Mouse (Mus musculus) forebrain, embryonic 13.5 days (tissue): ENCODE results near the gene Tpcn1. TPM values are rescaled to one million over a fixed set of nuclear protein-coding genes. Genes with fewer than 3 reads are reported as not detected.

Experiments used
- ATAC-seq: fragments of 200-750 bp; cut with Nextera tagmentation; 2 replicates; pipeline ENCODE4 v1.8.0; 2017
- H3K27ac ChIP-seq: fragments of 300-500 bp; sonication (generic); 2 replicates; pipeline ENCODE4 v1.5.1; 2015; ENCODE audit warnings: inconsistent platforms, mild to moderate bottlenecking, moderate library complexity
- H3K27me3 ChIP-seq: fragments of 300-500 bp; sonication (generic); 2 replicates; pipeline ENCODE4 v1.6.1; 2015; ENCODE audit warnings: mild to moderate bottlenecking, inconsistent platforms
- H3K36me3 ChIP-seq: fragments of 300-500 bp; sonication (generic); 2 replicates; pipeline ENCODE4 v1.6.1; 2015; ENCODE audit warnings: mild to moderate bottlenecking, inconsistent platforms; ENCODE audit not compliant: poor library complexity, severe bottlenecking
- H3K4me1 ChIP-seq: fragments of 300-500 bp; sonication (generic); 2 replicates; pipeline ENCODE4 v1.6.1; 2015; ENCODE audit warnings: inconsistent platforms
- H3K4me2 ChIP-seq: fragments of 300-500 bp; sonication (generic); 2 replicates; pipeline ENCODE4 v1.6.1; 2015; ENCODE audit warnings: inconsistent platforms, mild to moderate bottlenecking, moderate library complexity
- H3K4me3 ChIP-seq: fragments of 300-500 bp; sonication (generic); 2 replicates; pipeline ENCODE4 v1.5.1; 2015; ENCODE audit warnings: mild to moderate bottlenecking, inconsistent platforms
- H3K9ac ChIP-seq: fragments of 300-500 bp; sonication (generic); 2 replicates; pipeline ENCODE4 v1.6.1; 2015; ENCODE audit warnings: mild to moderate bottlenecking, inconsistent platforms
- H3K9me3 ChIP-seq: fragments of 300-500 bp; sonication (generic); replicated peaks from 2 replicates; pipeline ENCODE4 v1.6.1; 2016; ENCODE audit warnings: inconsistent platforms
- WGBS: fragments of 180-500 bp; shearing (Covaris S2); methylation state at CpG from one replicate; pipeline ENCODE4 v1.1.7; 2015; 5-methylcytosine and 5-hydroxymethylcytosine counted together
- polyA plus RNA-seq: library from polyadenylated mRNA; unstranded; fragments of >200 nt; fragmentation: Nextera tagmentation; extraction: Ambion mirVana; gene quantifications from 2 replicates; pipeline ENCODE4 v1.2.1, GENCODE M21; 2015

Gene Tpcn1
- polyA plus RNA-seq, 1 experiment from 2014 or later: 15.8 TPM

DNA sequence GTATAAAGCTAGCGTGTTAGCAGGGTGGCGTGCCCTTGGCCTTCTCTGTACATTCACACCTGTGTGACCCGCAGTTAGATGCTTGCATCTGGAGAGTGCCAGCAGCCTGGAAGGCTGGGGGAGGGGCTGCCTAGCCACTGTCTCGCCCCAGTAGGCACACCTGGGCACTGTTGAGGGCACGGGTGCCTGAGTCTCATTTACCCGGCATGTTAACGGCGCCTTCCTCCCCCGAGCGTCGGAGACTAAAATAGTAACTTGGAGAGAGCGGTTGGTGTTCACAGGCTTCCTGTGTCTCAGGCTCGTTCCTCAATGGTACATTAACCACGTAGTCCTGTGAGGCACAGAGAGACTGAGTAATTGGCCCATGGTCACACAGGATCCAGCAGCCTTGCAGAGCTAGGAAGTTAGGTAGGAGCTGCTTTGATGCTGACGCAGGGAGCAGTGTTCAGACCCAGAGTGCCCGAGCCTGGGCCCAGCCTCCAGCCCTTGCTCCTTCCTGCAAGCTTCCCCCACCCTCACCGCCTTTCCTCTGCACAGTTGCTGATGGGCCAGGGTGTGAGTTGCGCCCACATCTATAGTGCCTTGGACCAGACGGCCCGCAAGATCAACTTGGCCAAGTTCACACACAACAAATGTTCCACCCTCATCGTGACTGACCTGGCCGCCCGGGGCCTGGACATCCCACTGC, 32.7 kb upstream of the Tpcn1 start:
- no peak overlapping the region for H3K4me2 ChIP-seq
- no peaks in the 10 kb centered on the region for H3K27me3 ChIP-seq
- no peak overlapping the region for H3K9ac ChIP-seq
- peaks cover 99% of the 10 kb centered on the region for H3K36me3 ChIP-seq
- H3K27ac ChIP-seq: no peak overlapping the region
- no peaks in the 10 kb centered on the region for H3K4me1 ChIP-seq
- no peak overlapping the region for H3K4me3 ChIP-seq
- 95% methylated on average over 23 of the region's 23 CpGs for WGBS
- no peaks in the 10 kb centered on the region for H3K9me3 ChIP-seq
- 0 out of 2 replicates have a peak, but pooled peaks have one; percentile 20 for ATAC-seq

DNA sequence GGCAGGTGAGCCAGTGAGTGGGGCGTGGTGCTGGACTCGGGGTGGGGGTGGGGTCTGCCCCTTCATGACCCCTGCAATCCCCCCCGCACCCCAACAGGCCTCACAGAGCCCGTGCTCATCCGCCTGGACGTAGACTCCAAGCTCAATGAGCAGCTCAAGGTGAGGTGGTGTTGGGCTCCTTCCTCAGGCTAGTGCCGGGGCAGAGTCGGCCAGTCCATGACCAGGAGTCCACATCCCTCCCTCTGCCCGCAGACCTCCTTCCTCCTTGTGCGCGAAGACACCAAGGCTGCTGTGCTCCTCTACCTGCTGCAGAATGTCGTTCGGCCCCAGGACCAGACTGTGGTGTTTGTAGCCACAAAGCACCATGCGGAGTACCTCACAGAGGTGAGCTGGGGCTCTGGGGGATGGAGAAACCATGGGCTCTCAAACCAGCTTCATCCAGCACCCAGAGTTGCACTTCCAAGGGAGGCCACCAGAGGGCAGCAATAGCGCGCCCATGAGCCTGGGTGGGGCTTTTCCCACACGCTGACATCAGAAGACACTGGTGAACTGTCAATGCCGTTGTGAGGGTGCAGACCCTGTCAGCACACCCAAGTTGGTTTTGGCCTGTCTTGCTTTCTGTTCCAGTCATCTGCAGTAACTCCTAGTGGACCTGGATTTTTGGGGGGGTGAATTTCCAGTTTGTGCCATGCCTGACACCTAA, 32.1 kb upstream of the Tpcn1 start:
- ATAC-seq: peak; percentile 41; the same call in 1 of the 2 replicates
- H3K9ac ChIP-seq: no peak overlapping the region
- H3K4me1 ChIP-seq: no peaks in the 10 kb centered on the region
- WGBS: 70% methylated on average over 18 of the region's 18 CpGs
- no peaks in the 10 kb centered on the region for H3K27me3 ChIP-seq
- H3K9me3 ChIP-seq: no peaks in the 10 kb centered on the region
- H3K27ac ChIP-seq: no peak overlapping the region
- H3K4me3 ChIP-seq: no peak overlapping the region
- peaks cover 99% of the 10 kb centered on the region for H3K36me3 ChIP-seq
- no peak overlapping the region for H3K4me2 ChIP-seq

DNA sequence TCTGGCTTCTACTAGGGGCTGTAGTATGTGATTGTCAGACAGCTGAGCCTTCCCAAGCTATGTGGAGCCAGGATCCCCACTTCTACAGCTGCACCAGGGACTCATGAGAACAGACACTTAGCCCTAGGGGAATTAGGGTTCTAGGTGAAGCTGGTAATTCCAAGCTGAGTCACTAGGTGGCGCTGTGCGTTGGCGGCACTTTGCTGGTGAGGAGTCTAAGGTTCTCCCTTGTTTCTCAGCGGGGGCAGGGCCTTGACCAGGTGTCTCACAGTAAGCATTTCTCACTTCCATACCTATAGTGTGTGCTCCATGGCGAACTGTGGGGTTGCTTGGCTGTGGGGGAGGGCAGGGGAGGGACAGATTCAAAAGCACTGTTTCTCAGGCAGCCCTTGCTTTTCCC, 30.7 kb upstream of the Tpcn1 start:
- 12% methylated on average over 5 of the region's 5 CpGs for WGBS
- Histone ChIP-seq H3K4me3 (no peak overlapping the region), H3K27ac (no peak overlapping the region), H3K4me1 (no peaks in the 10 kb centered on the region), H3K4me2 (no peak overlapping the region), H3K36me3 (peaks cover 88% of the 10 kb centered on the region), H3K9ac (no peak overlapping the region), H3K9me3 (no peaks in the 10 kb centered on the region), H3K27me3 (no peaks in the 10 kb centered on the region)
- ATAC-seq: no peak

DNA sequence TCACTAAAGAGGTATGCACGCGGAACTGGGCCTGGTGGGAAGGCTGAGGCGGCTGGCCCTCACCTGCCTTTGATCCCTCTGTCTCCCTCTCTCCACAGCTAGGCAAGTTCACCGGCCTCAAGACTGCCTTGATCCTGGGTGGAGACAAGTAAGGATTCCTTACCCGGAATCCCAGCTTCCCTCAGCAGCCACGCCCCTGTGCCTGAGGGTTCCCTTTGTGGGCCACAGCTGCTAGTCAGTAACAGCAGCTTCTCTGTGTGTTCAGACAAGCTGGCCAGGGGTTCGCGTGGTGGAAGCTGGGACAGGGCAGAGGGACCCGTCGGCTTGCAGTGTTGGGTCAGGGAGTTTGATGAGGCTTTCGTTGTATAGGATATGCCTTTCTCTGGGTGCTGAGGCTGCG, 30.3 kb upstream of the Tpcn1 start:
- no peaks in the 10 kb centered on the region for H3K9me3 ChIP-seq
- H3K9ac ChIP-seq: no peak overlapping the region
- peaks cover 84% of the 10 kb centered on the region for H3K36me3 ChIP-seq
- WGBS: 88% methylated on average over 12 of the region's 12 CpGs
- no peak overlapping the region for H3K27ac ChIP-seq
- H3K27me3 ChIP-seq: no peaks in the 10 kb centered on the region
- H3K4me3 ChIP-seq: no peak overlapping the region
- ATAC-seq: no peak
- no peak overlapping the region for H3K4me2 ChIP-seq
- H3K4me1 ChIP-seq: peaks cover 4% of the 10 kb centered on the region

DNA sequence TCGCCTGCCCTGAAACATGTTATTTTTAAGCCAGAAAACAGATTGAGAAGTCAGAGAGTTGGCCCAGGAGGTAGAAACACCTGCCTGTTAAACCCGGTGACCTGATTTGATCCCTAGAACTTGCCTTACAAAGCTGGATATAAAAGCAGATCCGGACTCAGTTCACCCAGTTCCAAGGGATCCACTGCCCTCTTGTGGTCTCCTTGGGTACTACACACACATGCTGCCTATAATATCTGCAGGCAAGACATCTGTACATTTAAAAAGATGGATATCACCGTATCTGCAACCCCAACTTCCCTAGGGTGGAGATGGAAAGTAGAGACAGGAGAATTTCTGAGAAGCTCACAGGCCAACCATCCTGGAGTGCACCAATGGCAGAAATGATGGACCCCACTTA, 27.4 kb upstream of the Tpcn1 start:
- ATAC-seq: no peak
- H3K9me3 ChIP-seq: no peaks in the 10 kb centered on the region
- H3K4me3 ChIP-seq: no peak overlapping the region
- H3K27me3 ChIP-seq: no peaks in the 10 kb centered on the region
- 96% methylated on average over 4 of the region's 4 CpGs for WGBS
- peaks cover 55% of the 10 kb centered on the region for H3K36me3 ChIP-seq
- H3K4me2 ChIP-seq: no peak overlapping the region
- peaks cover 17% of the 10 kb centered on the region for H3K4me1 ChIP-seq
- no peak overlapping the region for H3K9ac ChIP-seq
- H3K27ac ChIP-seq: no peak overlapping the region

DNA sequence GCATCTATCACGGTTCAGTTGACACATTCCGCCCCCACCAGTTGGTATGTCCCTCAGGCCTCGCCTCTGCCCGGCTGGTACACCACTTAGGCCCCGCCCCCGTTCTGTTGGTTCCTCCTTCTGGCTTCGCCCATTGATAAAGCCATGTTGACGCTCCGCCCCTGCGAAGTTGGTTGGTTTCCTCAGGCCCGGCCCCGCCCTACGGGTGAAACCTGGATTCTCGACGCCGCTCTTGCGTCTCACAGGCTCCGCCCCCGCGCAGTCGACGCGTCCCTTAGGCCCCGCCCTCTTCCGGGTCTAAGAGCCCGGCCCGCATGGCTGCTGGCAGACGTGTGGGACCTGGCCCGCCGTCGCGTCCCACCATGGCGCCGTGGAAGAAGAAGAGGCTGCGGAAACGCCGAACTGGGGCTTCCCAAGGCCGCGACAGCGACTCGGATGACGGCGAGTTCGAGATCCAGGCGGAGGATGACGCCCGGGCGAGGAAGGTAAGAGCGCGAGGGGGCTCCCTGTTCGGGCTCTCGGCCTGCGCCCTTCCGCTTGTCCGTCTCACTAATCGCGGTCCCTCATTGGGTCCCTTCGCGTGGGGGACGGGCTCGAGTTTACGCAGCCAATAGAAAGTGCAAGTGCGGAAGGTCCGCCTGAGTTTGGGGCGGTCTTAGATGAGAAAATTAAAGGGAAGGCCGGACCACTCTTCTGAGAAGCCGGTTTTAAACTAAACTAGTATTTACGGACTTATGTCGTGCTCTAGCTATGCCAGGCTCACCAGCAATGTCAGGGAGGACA, 24.5 kb upstream of the Tpcn1 start:
- WGBS: under 1% methylated on average over 69 of the region's 69 CpGs
- ATAC-seq: peak; percentile 93
- Histone ChIP-seq H3K9ac (peak overlapping the region; percentile 78), H3K36me3 (peaks cover 39% of the 10 kb centered on the region), H3K27me3 (no peaks in the 10 kb centered on the region), H3K27ac (peak overlapping the region; percentile 81), H3K4me3 (peak overlapping the region; percentile 61), H3K9me3 (no peaks in the 10 kb centered on the region), H3K4me2 (peak overlapping the region; percentile 93), H3K4me1 (peaks cover 26% of the 10 kb centered on the region)

DNA sequence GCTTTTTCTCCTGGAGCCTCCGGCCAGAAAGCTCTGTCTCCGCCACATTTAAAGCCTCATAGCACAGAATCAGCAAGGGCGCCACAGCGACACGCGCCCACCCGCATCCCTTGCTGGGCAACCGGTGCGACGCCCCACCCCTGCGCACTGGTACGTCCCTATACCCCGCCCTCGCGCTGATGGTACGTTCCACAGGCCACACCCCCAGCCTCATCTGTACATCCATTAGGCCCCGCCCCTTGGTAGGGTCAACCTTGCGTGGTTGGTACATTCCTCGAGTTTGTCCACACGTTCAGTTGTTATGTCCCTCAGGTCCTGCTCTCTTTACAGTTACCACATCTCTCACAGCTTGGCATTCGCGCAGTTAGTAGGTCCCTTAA, 24.0 kb upstream of the Tpcn1 start, which contains the start of the genes Rita1 and Ddx54:
TSS of gene Rita1 (minus strand) at position 148 of the 380 bp plus-strand sequence.
TSS of gene Ddx54 (plus strand) at position 298 of the 380 bp plus-strand sequence.
- H3K36me3 ChIP-seq: peaks cover 33% of the 10 kb centered on the region

DNA sequence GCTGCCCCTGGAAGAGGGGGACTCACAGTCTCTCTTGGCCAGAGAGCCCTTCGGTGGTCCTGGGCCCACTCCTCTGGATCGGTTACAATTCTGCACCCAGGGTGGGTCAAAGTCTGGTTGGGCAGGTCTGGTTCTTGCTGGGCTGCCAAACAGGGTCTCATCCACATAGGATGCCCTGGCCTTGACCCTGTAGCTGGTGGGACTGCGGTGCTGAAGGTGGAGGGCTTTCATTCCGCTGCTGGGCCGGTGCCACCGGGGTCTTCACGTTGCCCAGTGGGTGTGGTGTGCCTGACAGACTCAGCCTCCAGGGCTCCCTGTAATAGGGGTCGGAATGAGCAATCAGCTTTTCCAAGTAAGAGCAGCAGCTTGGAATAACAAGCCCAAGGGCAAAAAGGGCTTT, 22.9 kb upstream of the Tpcn1 start:
- Histone ChIP-seq H3K9me3 (no peaks in the 10 kb centered on the region), H3K4me3 (peak overlapping the region; percentile 61), H3K9ac (peak overlapping the region; percentile 78), H3K36me3 (peaks cover 25% of the 10 kb centered on the region), H3K4me1 (peaks cover 26% of the 10 kb centered on the region), H3K4me2 (peak overlapping the region; percentile 88), H3K27ac (no peak overlapping the region), H3K27me3 (no peaks in the 10 kb centered on the region)
- ATAC-seq: no peak
- WGBS: 54% methylated on average over 8 of the region's 8 CpGs

More for the DNA sequence above, 24.0 kb upstream of the Tpcn1 start, which contains the start of the genes Rita1 and Ddx54:
- Histone ChIP-seq H3K27me3 (no peaks in the 10 kb centered on the region), H3K9me3 (no peaks in the 10 kb centered on the region), H3K9ac (peak within 1 kb of the TSS; percentile 78), H3K4me2 (peak within 1 kb of the TSS; percentile 93), H3K4me3 (peak within 1 kb of the TSS; percentile 61), H3K27ac (peak within 1 kb of the TSS; percentile 81), H3K4me1 (peaks cover 26% of the 10 kb centered on the region)
- under 1% methylated on average over 22 of the region's 22 CpGs for WGBS
- peak; percentile 88 for ATAC-seq

DNA sequence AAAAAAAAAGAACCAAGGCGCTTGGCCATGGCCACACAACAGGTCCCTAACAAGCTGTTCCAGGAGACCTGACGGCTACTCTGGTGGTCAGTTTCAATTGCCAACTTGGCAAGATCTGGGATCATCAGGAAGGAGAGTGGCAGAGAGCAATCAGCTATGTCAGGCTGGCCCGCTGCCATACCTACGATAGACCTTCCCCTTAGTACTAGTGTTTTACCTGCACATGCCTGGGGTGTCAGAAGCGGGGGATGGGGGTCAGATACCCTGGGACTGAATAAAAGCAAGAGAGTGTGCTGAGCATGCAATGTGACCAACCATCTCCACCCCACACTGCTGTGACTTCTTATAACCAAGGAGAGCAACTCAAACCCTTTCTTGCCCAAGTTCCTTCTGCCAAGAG, 22.4 kb upstream of the Tpcn1 start:
- Histone ChIP-seq H3K4me3 (no peak overlapping the region), H3K9me3 (no peaks in the 10 kb centered on the region), H3K9ac (peak overlapping the region; percentile 78), H3K4me1 (peaks cover 26% of the 10 kb centered on the region), H3K27ac (no peak overlapping the region), H3K27me3 (no peaks in the 10 kb centered on the region), H3K36me3 (peaks cover 22% of the 10 kb centered on the region), H3K4me2 (peak overlapping the region; percentile 88)
- WGBS: 94% methylated on average over 5 of the region's 5 CpGs
- ATAC-seq: no peak

DNA sequence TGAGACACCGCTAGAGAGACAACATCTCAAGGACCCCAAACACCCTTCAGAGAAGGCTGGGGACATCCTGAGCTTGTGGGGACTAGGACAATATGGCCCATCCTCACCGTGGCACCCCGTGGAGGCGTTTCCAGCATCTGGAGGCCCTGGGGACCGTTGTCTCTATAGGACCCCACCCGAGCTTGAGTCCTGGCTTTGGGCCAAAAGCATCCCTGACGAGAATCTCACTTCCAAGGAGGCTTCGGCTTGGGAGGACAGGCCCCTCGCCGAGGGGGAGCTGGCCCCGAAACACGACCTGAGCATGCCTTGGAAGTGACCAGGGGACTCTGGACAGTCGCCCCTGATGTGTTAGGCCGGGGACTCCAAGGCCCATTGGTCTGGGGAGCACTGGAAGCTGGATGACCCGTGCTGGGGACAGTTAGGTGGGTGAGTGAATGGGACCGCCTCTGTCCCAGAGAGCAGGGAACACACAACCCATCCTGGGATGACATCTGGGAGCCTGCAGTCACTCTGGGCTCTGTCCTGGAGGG, 20.8 kb upstream of the Tpcn1 start:
- Histone ChIP-seq H3K9me3 (no peaks in the 10 kb centered on the region), H3K4me2 (no peak overlapping the region), H3K4me3 (no peak overlapping the region), H3K4me1 (peaks cover 31% of the 10 kb centered on the region), H3K27me3 (no peaks in the 10 kb centered on the region), H3K36me3 (peaks cover 16% of the 10 kb centered on the region), H3K9ac (0 out of 2 replicates have a peak overlapping the region, but pooled peaks have one; percentile 26), H3K27ac (no peak overlapping the region)
- WGBS: 82% methylated on average over 16 of the region's 16 CpGs
- no peak for ATAC-seq

DNA sequence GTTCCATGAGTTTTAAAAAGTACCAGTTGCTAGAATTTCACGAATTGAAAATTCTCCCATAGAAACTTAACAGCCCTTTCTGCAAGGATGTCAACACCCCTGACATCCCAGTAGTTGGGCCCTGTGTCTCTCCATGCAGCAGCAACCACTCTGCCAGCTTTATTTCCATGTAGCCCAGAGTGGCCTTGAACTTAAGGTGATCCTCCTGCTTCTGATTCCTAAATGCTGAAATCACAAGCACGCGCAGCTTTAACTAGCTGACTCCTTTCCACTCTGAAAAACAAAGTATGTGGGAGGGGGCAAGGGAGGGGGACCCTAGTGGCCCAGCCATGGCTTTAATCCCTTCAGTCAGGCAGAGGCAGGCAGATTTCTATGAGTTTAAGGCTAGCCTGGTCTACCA, 18.9 kb upstream of the Tpcn1 start:
- H3K4me3 ChIP-seq: no peak overlapping the region
- H3K9ac ChIP-seq: no peak overlapping the region
- H3K36me3 ChIP-seq: peaks cover 16% of the 10 kb centered on the region
- no peak overlapping the region for H3K4me2 ChIP-seq
- WGBS: 81% methylated on average over 3 of the region's 3 CpGs
- ATAC-seq: no peak
- H3K9me3 ChIP-seq: no peaks in the 10 kb centered on the region
- H3K27me3 ChIP-seq: no peaks in the 10 kb centered on the region
- H3K4me1 ChIP-seq: peaks cover 25% of the 10 kb centered on the region
- no peak overlapping the region for H3K27ac ChIP-seq
